Mouse (Mus musculus) layer of hippocampus, postnatal 36 days (tissue): ENCODE data around the gene Tmem62. TPM values are rescaled to one million over a fixed set of nuclear protein-coding genes. Genes with fewer than 3 reads are reported as not detected.

ENCODE experiments used
- microRNA-seq, 2 experiments: library from miRNA; unstranded; fragments of <30 nt; microRNA quantifications; one replicate each; pipeline ENCODE4 v1.2.0; 2021
- total RNA-seq, 2 experiments: library from RNA; stranded (reverse); gene quantifications; 2 replicates each; pipeline ENCODE4 v1.2.3; 2021

The Tmem62 gene
- total RNA-seq, 2 experiments from 2014 or later, result 23.0 to 26.2 TPM

Small RNA genes within 50 kb of the gene (microRNA-seq; reads per million reads assigned to microRNA genes)
- 0 reads per million in 2 experiments for gene Gm44325

Other genes with a start within 250 kb of the Tmem62 start
- gene Cdan1, start 126.9 kb upstream of the Tmem62 start, total RNA-seq, result 10 to 100 TPM; 23.7 to 25.4 TPM
- gene Ttbk2, start 126.4 kb upstream of the Tmem62 start, total RNA-seq, result 10 to 100 TPM; 69.6 to 72.2 TPM
- 10 to 100 TPM; 43.6 to 44.5 TPM for gene Ubr1, start 6.3 kb upstream of the Tmem62 start, total RNA-seq
- gene Ccndbp1, start 31.4 kb downstream of the Tmem62 start, total RNA-seq, result 10 to 100 TPM; 57.0 to 58.5 TPM
- gene Epb42, start 60.1 kb downstream of the Tmem62 start, total RNA-seq, result not detected
- not detected for gene Tgm5, start 108.8 kb downstream of the Tmem62 start, total RNA-seq
- gene Tgm7, start 132.8 kb downstream of the Tmem62 start, total RNA-seq, result under 1 TPM; 0.18 to 0.20 TPM
- gene Adal, start 163.4 kb downstream of the Tmem62 start, total RNA-seq, result 10 to 100 TPM; 22.7 to 24.1 TPM
- gene Lcmt2, start 163.6 kb downstream of the Tmem62 start, total RNA-seq, result 1 to 10 TPM; 7.0 to 7.2 TPM
- gene Tubgcp4, start 193.6 kb downstream of the Tmem62 start, total RNA-seq, result 10 to 100 TPM; 40.3 to 45.9 TPM
- 1 to 10 TPM; 6.3 to 8.2 TPM for gene Zscan29, start 194.1 kb downstream of the Tmem62 start, total RNA-seq